Mouse (Mus musculus) intestine, embryonic 14.5 days (tissue): Measurements from ENCODE around the gene Rab36. TPM values are rescaled to one million over a fixed set of nuclear protein-coding genes. Genes with fewer than 3 reads are reported as not detected.
"Not testable (repeated sequence)": the region's sequence is repeated elsewhere in the genome, so short reads cannot be mapped to it uniquely, and the experiment has no call there.

Experiments used
- ATAC-seq: fragments of 200-750 bp; cut with Nextera tagmentation; replicated peaks from 2 replicates; pipeline ENCODE4 v1.8.0; 2017; ENCODE audit warnings: low read depth, moderate number of reproducible peaks, moderate TSS enrichment, moderate library complexity; ENCODE audit not compliant: low FRiP score, low TSS enrichment
- DNase-seq: peaks from one replicate; pipeline ENCODE4 v3.0.0-alpha.2; 2018; ENCODE audit warnings: low spot score
- H3K27ac ChIP-seq: fragments of 300-500 bp; sonication (generic); 2 replicates; pipeline ENCODE4 v1.5.1; 2014; ENCODE audit warnings: low read depth, mild to moderate bottlenecking, control low read depth
- H3K27me3 ChIP-seq: fragments of 300-500 bp; sonication (generic); replicated peaks from 2 replicates; pipeline ENCODE4 v1.6.1; 2014; ENCODE audit warnings: low read length, control low read depth; ENCODE audit not compliant: control insufficient read depth, insufficient read depth
- H3K36me3 ChIP-seq: fragments of 300-500 bp; sonication (generic); 2 replicates; pipeline ENCODE4 v1.6.1; 2014; ENCODE audit warnings: low read length, control low read depth; ENCODE audit not compliant: control insufficient read depth, insufficient read depth
- H3K4me1 ChIP-seq: fragments of 300-500 bp; sonication (generic); replicated peaks from 2 replicates; pipeline ENCODE4 v1.6.1; 2014; ENCODE audit warnings: low read length, control low read depth, mixed read lengths; ENCODE audit not compliant: control insufficient read depth, insufficient read depth
- H3K4me2 ChIP-seq: fragments of 300-500 bp; sonication (generic); 2 replicates; pipeline ENCODE4 v1.6.1; 2014; ENCODE audit warnings: low read length
- H3K4me3 ChIP-seq: fragments of 300-500 bp; sonication (generic); 2 replicates; pipeline ENCODE4 v1.5.1; 2014; ENCODE audit warnings: low read depth, low read length, control low read depth, mixed read lengths
- H3K9ac ChIP-seq: fragments of 300-500 bp; sonication (generic); 2 replicates; pipeline ENCODE4 v1.6.1; 2014; ENCODE audit warnings: mild to moderate bottlenecking, low read length
- H3K9me3 ChIP-seq: fragments of 300-500 bp; sonication (generic); 2 replicates; pipeline ENCODE4 v1.6.1; 2016; ENCODE audit warnings: low read length, control low read depth; ENCODE audit not compliant: control insufficient read depth
- WGBS: fragments of 180-500 bp; shearing (Covaris S2); extraction: QIAGEN DNeasy Blood & Tissue Kit; methylation state at CpG from one replicate; pipeline ENCODE4 v1.1.7; 2014; 5-methylcytosine and 5-hydroxymethylcytosine counted together
- polyA plus RNA-seq: library from polyadenylated mRNA; unstranded; fragments of >200 nt; fragmentation: Nextera tagmentation; extraction: Ambion mirVana; gene quantifications from 2 replicates; pipeline ENCODE4 v1.2.1, GENCODE M21; 2014

Gene Rab36
- polyA plus RNA-seq, 1 experiment from 2014 or later, result 8.2 TPM

DNA sequence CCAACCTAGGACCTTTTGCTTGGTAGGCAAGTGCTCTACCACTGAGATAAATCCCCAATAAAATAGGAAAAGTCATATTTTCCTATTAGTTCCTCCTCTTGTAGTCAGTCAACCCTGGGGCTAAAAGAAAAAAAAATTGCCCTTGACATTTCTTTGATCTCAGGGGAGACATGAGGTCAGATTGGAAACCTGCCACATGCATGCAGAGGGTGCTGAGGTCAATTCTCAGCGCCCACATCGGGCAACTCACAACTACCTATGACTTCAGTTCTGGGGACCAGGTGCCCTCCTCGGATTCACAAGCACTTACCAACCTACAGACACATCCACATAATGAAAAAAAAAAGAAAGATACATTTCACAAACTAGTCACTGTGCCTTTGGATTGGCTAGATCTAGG lies 6.6 kb upstream of the Rab36 start:
- H3K36me3 ChIP-seq, result no peaks in the 10 kb centered on the region
- no peak overlapping the region for H3K4me3 ChIP-seq
- H3K9me3 ChIP-seq, result no peaks in the 10 kb centered on the region
- H3K4me1 ChIP-seq, result peaks cover 7% of the 10 kb centered on the region; the same call in 1 of the 2 replicates
- no peaks in the 10 kb centered on the region for H3K27me3 ChIP-seq
- ATAC-seq (no peak), DNase-seq (no peak)
- WGBS, result 77% methylated on average over 3 of the region's 3 CpGs
- no peak overlapping the region for H3K4me2 ChIP-seq
- no peak overlapping the region for H3K9ac ChIP-seq
- H3K27ac ChIP-seq, result no peak overlapping the region

GRCm38 (mm10) chr10:75031345-75032114 lies 5.3 kb upstream of the Rab36 start:
- no peak for DNase-seq
- Histone ChIP-seq H3K4me2 (no peak overlapping the region), H3K36me3 (no peaks in the 10 kb centered on the region), H3K27ac (no peak overlapping the region), H3K4me1 (peaks cover 7% of the 10 kb centered on the region; the same call in 1 of the 2 replicates), H3K4me3 (no peak overlapping the region), H3K9me3 (no peaks in the 10 kb centered on the region), H3K27me3 (no peaks in the 10 kb centered on the region), H3K9ac (no peak overlapping the region)
- WGBS, result 65% methylated on average over 5 of the region's 5 CpGs
- ATAC-seq, result no peak

DNA sequence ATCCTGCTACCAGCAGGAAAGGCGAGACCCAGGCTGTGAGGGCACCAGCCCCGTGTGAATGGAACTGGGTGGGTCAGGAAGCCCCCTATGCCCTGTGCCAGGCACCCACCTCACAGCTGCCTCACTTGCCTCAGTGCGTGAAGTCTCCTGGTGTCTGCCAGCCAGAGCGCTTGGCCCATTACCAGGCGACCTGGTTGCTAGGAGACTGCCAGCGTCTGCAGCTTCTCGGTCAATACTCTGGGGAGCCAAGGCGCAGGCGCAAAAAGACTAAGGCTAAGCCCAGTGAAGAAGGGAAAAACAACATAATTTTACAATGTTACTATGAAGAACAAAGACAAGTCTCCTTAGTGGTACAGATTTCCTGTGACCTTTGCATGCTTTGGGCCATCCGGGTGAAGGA lies 4.5 kb upstream of the Rab36 start, which contains the start of gene Rsph14:
Gene Rsph14, minus strand, starts transcription at position 192 of the 400 bp plus-strand sequence.
- H3K9me3 ChIP-seq, result no peaks in the 10 kb centered on the region
- WGBS, result 27% methylated on average over 10 of the region's 10 CpGs
- no peaks in the 10 kb centered on the region for H3K36me3 ChIP-seq
- no peak within 1 kb of the TSS for H3K4me2 ChIP-seq
- H3K4me3 ChIP-seq, result no peak within 1 kb of the TSS
- H3K9ac ChIP-seq, result no peak within 1 kb of the TSS
- H3K4me1 ChIP-seq, result peaks cover 10% of the 10 kb centered on the region
- ATAC-seq (no peak), DNase-seq (peak; percentile 61)
- no peak within 1 kb of the TSS for H3K27ac ChIP-seq
- no peaks in the 10 kb centered on the region for H3K27me3 ChIP-seq

DNA sequence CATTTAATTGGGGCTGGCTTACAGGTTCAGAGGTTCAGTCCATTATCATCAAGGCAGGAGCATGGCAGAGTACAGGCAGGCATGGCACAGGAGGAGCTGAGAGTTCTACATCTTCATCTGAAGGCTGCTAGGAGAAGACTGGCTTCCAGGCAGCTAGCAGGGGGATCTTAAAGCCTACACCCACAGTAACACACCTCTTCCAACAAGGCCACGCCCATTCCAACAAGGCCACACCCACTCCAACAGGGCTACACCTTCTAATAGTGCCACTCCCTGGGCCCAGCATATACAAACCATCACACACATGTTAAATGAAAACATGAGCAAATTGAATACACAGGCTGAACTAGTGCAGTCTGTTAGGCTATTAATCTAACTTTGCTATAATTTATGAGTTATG lies 5.2 kb downstream of the Rab36 start:
- H3K4me3 ChIP-seq, DNase-seq, H3K4me1 ChIP-seq, H3K27me3 ChIP-seq, H3K4me2 ChIP-seq, ATAC-seq, H3K9me3 ChIP-seq, H3K27ac ChIP-seq, H3K9ac ChIP-seq, H3K36me3 ChIP-seq: not testable (repeated sequence)
- 7% methylated on average over 1 of the region's 1 CpGs for WGBS

DNA sequence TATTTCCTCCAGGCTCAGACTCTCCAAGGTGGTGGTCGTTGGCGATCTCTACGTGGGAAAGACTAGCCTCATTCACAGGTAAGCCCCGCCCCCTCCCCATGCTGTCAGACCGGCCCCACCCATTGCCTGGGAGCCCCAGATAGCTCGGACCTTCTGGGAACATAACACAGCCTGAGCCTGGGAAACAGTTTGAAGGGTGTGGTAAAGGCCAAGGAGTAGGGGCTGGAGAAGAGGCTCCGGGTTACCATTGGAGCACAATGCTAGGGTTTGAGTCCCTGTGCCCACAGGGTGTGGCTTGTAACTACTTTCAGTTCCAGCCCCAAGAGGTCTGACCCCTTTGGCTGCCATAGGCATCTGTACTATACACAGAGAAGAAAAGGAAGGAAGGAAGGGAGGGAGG lies 7.6 kb downstream of the Rab36 start:
- no peak overlapping the region for H3K9ac ChIP-seq
- DNase-seq, result peak; percentile 41
- no peak overlapping the region for H3K27ac ChIP-seq
- 37% methylated on average over 7 of the region's 7 CpGs for WGBS
- H3K4me3 ChIP-seq, result no peak overlapping the region
- ATAC-seq, result 0 out of 2 replicates have a peak, but pooled peaks have one; percentile 36
- H3K4me2 ChIP-seq, result no peak overlapping the region
- no peaks in the 10 kb centered on the region for H3K4me1 ChIP-seq
- peaks cover 5% of the 10 kb centered on the region; the same call in 1 of the 2 replicates for H3K36me3 ChIP-seq
- H3K9me3 ChIP-seq, result no peaks in the 10 kb centered on the region
- no peaks in the 10 kb centered on the region for H3K27me3 ChIP-seq

- H3K27me3 ChIP-seq, result no peaks in the 10 kb centered on the region
- DNase-seq (peak; percentile 42), ATAC-seq (no peak)
- 95% methylated on average over 15 of the region's 15 CpGs for WGBS
- H3K9ac ChIP-seq, result no peak overlapping the region
- H3K36me3 ChIP-seq, result peaks cover 5% of the 10 kb centered on the region; the same call in 1 of the 2 replicates
- H3K4me1 ChIP-seq, result no peaks in the 10 kb centered on the region
- H3K9me3 ChIP-seq, result no peaks in the 10 kb centered on the region
- H3K4me3 ChIP-seq, result no peak overlapping the region
- H3K27ac ChIP-seq, result no peak overlapping the region
- H3K4me2 ChIP-seq, result no peak overlapping the region
Measured at GRCm38 (mm10) chr10:75045831-75046230, 9.0 kb downstream of the Rab36 start.

GRCm38 (mm10) chr10:75048711-75049110 lies 11.9 kb downstream of the Rab36 start:
- 93% methylated on average over 7 of the region's 7 CpGs for WGBS
- Histone ChIP-seq H3K27me3 (no peaks in the 10 kb centered on the region), H3K4me1 (no peaks in the 10 kb centered on the region), H3K36me3 (peaks cover 5% of the 10 kb centered on the region; the same call in 1 of the 2 replicates), H3K9me3 (no peaks in the 10 kb centered on the region), H3K9ac (no peak overlapping the region), H3K4me2 (no peak overlapping the region), H3K4me3 (no peak overlapping the region), H3K27ac (no peak overlapping the region)
- no peak for ATAC-seq
- no peak for DNase-seq

DNA sequence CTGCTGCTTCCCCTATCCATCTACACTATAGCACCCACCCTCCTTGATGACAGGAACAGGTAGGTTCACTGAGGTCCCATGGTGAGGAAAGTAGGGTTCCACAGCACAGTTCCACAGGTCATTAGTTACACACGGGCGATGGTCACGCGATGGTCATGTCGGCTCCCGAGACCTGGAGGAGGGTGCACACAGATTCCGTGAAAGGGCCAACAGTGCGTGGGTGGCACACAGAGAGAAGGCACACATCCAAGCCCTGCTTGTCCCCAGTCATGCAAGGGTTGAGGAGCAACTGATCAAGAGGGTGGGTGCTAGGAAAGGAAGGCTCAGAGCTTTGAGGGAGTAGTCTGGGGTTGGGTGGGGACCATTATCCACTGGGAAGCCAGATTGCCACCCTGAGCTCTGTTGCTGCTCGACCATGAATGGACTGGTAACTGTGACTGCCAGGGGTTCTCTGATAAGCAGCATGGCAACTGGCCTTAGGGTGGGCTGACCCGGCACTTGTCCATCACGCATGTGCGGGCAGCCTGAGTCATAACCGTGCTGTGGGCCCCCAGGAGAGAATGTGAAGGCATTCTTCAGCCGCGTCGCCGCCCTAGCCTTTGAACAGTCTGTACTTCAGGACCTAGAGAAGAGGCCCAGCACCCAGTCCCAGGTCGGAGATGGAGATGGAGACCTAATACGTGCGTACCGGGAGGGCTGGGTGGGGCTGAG lies 14.7 kb downstream of the Rab36 start:
- ATAC-seq (no peak), DNase-seq (no peak)
- WGBS, result 94% methylated on average over 21 of the region's 21 CpGs

More for the DNA sequence above, 14.7 kb downstream of the Rab36 start:
- Histone ChIP-seq H3K27me3 (no peaks in the 10 kb centered on the region), H3K27ac (no peak overlapping the region), H3K4me3 (no peak overlapping the region), H3K4me2 (no peak overlapping the region), H3K9me3 (no peaks in the 10 kb centered on the region), H3K4me1 (peaks cover 13% of the 10 kb centered on the region; the same call in 1 of the 2 replicates), H3K36me3 (no peaks in the 10 kb centered on the region), H3K9ac (no peak overlapping the region)
